Mouse (Mus musculus) limb, embryonic 11.5 days (tissue): Measurements from ENCODE around the gene Zbtb24. TPM values are rescaled to one million over a fixed set of nuclear protein-coding genes. Genes with fewer than 3 reads are reported as not detected.

Source experiments
- ATAC-seq: fragments of 200-750 bp; cut with Nextera tagmentation; 2 replicates; pipeline ENCODE4 v1.8.0; 2017; ENCODE audit warnings: low read depth; ENCODE audit not compliant: insufficient number of reproducible peaks, low FRiP score, low TSS enrichment
- DNase-seq: peaks from one replicate; pipeline ENCODE4 v3.0.0-alpha.2; 2015; ENCODE audit warnings: low spot score
- H3K27ac ChIP-seq: fragments of 300-500 bp; sonication (generic); replicated peaks from 2 replicates; pipeline ENCODE4 v1.5.1; 2014; ENCODE audit warnings: low read depth, mild to moderate bottlenecking, low read length
- H3K27me3 ChIP-seq: fragments of 300-500 bp; sonication (generic); 2 replicates; pipeline ENCODE4 v1.6.1; 2014; ENCODE audit warnings: mild to moderate bottlenecking, low read length, mixed read lengths; ENCODE audit not compliant: control insufficient read depth, insufficient read depth
- H3K36me3 ChIP-seq: fragments of 300-500 bp; sonication (generic); 2 replicates; pipeline ENCODE4 v1.6.1; 2014; ENCODE audit warnings: mild to moderate bottlenecking, low read length, moderate library complexity, mixed read lengths; ENCODE audit not compliant: control insufficient read depth, insufficient read depth
- H3K4me1 ChIP-seq: fragments of 300-500 bp; sonication (generic); 2 replicates; pipeline ENCODE4 v1.6.1; 2014; ENCODE audit warnings: low read length, mixed read lengths; ENCODE audit not compliant: control insufficient read depth, insufficient read depth
- H3K4me2 ChIP-seq: fragments of 300-500 bp; sonication (generic); 2 replicates; pipeline ENCODE4 v1.6.1; 2014; ENCODE audit warnings: low read depth, mild to moderate bottlenecking, moderate library complexity; ENCODE audit not compliant: severe bottlenecking
- H3K4me3 ChIP-seq: fragments of 300-500 bp; sonication (generic); 2 replicates; pipeline ENCODE4 v1.5.1; 2014; ENCODE audit warnings: low read depth, low read length
- H3K9ac ChIP-seq: fragments of 300-500 bp; sonication (generic); 2 replicates; pipeline ENCODE4 v1.6.1; 2014; ENCODE audit warnings: mild to moderate bottlenecking, low read length
- H3K9me3 ChIP-seq: fragments of 300-500 bp; sonication (generic); 2 replicates; pipeline ENCODE4 v1.6.1; 2016; ENCODE audit warnings: low read length; ENCODE audit not compliant: control insufficient read depth
- WGBS: fragments of 180-500 bp; shearing (Covaris S2); extraction: QIAGEN DNeasy Blood & Tissue Kit; methylation state at CpG from one replicate; pipeline ENCODE4 v1.1.7; 2014; 5-methylcytosine and 5-hydroxymethylcytosine counted together
- polyA plus RNA-seq: library from polyadenylated mRNA; unstranded; fragments of >200 nt; fragmentation: Nextera tagmentation; extraction: Ambion mirVana; gene quantifications from 2 replicates; pipeline ENCODE4 v1.2.1, GENCODE M21; 2014

The Zbtb24 gene
- polyA plus RNA-seq, 1 experiment from 2014 or later: 17.3 TPM

- no peaks in the 10 kb centered on the region for H3K27me3 ChIP-seq
- H3K4me1 ChIP-seq: 0 out of 2 replicates have a peak, but pooled peaks cover 3% of the 10 kb centered on the region
- H3K9me3 ChIP-seq: no peaks in the 10 kb centered on the region
- WGBS: 66% methylated on average over 33 of the region's 33 CpGs
- H3K9ac ChIP-seq: no peak overlapping the region
- H3K27ac ChIP-seq: no peak overlapping the region
- H3K36me3 ChIP-seq: peaks cover 4% of the 10 kb centered on the region; the same call in 1 of the 2 replicates
- no peak for DNase-seq
- H3K4me2 ChIP-seq: no peak overlapping the region
- no peak for ATAC-seq
- no peak overlapping the region for H3K4me3 ChIP-seq
Measured at GRCm38 (mm10) chr10:41480938-41481880, 31.0 kb downstream of the Zbtb24 start.

DNA sequence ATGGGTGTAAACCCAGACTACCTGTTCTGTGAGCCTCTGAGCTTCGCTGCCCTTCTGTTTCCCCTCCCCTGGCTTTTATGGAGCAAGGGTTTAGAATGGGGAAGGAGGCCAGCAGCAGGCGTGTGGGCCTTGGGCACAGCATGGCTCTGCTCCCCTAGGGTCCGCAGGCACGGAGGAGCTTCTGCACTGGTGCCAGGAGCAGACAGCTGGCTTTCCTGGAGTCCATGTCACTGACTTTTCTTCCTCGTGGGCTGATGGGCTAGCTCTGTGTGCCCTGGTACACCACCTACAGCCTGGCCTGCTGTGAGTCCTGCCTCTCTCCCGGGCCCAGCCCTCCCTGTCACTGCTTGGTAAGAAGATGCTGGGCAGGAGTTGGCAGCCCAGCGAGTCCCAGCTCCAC is 32.3 kb downstream of the Zbtb24 start:
- Histone ChIP-seq H3K4me3 (no peak overlapping the region), H3K27me3 (no peaks in the 10 kb centered on the region), H3K27ac (no peak overlapping the region), H3K4me1 (0 out of 2 replicates have a peak, but pooled peaks cover 3% of the 10 kb centered on the region), H3K4me2 (no peak overlapping the region), H3K9me3 (no peaks in the 10 kb centered on the region), H3K36me3 (peaks cover 4% of the 10 kb centered on the region; the same call in 1 of the 2 replicates), H3K9ac (no peak overlapping the region; the same call in 1 of the 2 replicates)
- 92% methylated on average over 7 of the region's 7 CpGs for WGBS
- DNase-seq (no peak), ATAC-seq (no peak)

GRCm38 (mm10) chr10:41485778-41486177 is 35.6 kb downstream of the Zbtb24 start:
- Histone ChIP-seq H3K9me3 (no peaks in the 10 kb centered on the region), H3K4me2 (no peak overlapping the region), H3K4me3 (no peak overlapping the region), H3K4me1 (peaks cover 8% of the 10 kb centered on the region), H3K27ac (no peak overlapping the region), H3K9ac (no peak overlapping the region), H3K36me3 (peaks cover 2% of the 10 kb centered on the region; the same call in 1 of the 2 replicates), H3K27me3 (no peaks in the 10 kb centered on the region)
- DNase-seq: no peak
- WGBS: 92% methylated on average over 16 of the region's 16 CpGs
- no peak for ATAC-seq

- Histone ChIP-seq H3K36me3 (peaks cover 2% of the 10 kb centered on the region; the same call in 1 of the 2 replicates), H3K27me3 (no peaks in the 10 kb centered on the region), H3K4me2 (no peak overlapping the region), H3K4me1 (peaks cover 8% of the 10 kb centered on the region), H3K4me3 (no peak overlapping the region), H3K9me3 (no peaks in the 10 kb centered on the region), H3K9ac (no peak overlapping the region), H3K27ac (no peak overlapping the region)
- ATAC-seq: no peak
- 86% methylated on average over 14 of the region's 14 CpGs for WGBS
- DNase-seq: no peak
Measured at GRCm38 (mm10) chr10:41486506-41487170, 36.5 kb downstream of the Zbtb24 start.

- no peaks in the 10 kb centered on the region for H3K9me3 ChIP-seq
- peak overlapping the region; percentile 94 for H3K4me2 ChIP-seq
- H3K9ac ChIP-seq: 0 out of 2 replicates have a peak overlapping the region, but pooled peaks have one; percentile 22
- WGBS: 50% methylated on average over 7 of the region's 7 CpGs
- H3K4me3 ChIP-seq: peak overlapping the region; percentile 47
- H3K36me3 ChIP-seq: peaks cover 2% of the 10 kb centered on the region; the same call in 1 of the 2 replicates
- ATAC-seq (no peak), DNase-seq (no peak)
- H3K4me1 ChIP-seq: peaks cover 8% of the 10 kb centered on the region
- no peaks in the 10 kb centered on the region for H3K27me3 ChIP-seq
- no peak overlapping the region for H3K27ac ChIP-seq
Measured at GRCm38 (mm10) chr10:41488877-41489276, 38.7 kb downstream of the Zbtb24 start.

GRCm38 (mm10) chr10:41489294-41489693 is 39.1 kb downstream of the Zbtb24 start:
- Histone ChIP-seq H3K4me2 (peak overlapping the region; percentile 94), H3K4me3 (peak overlapping the region; percentile 47), H3K9me3 (no peaks in the 10 kb centered on the region), H3K9ac (peak overlapping the region; percentile 77), H3K4me1 (peaks cover 8% of the 10 kb centered on the region), H3K27me3 (no peaks in the 10 kb centered on the region), H3K27ac (no peak overlapping the region), H3K36me3 (peaks cover 2% of the 10 kb centered on the region; the same call in 1 of the 2 replicates)
- ATAC-seq (no peak), DNase-seq (no peak)
- WGBS: 27% methylated on average over 8 of the region's 8 CpGs

DNA sequence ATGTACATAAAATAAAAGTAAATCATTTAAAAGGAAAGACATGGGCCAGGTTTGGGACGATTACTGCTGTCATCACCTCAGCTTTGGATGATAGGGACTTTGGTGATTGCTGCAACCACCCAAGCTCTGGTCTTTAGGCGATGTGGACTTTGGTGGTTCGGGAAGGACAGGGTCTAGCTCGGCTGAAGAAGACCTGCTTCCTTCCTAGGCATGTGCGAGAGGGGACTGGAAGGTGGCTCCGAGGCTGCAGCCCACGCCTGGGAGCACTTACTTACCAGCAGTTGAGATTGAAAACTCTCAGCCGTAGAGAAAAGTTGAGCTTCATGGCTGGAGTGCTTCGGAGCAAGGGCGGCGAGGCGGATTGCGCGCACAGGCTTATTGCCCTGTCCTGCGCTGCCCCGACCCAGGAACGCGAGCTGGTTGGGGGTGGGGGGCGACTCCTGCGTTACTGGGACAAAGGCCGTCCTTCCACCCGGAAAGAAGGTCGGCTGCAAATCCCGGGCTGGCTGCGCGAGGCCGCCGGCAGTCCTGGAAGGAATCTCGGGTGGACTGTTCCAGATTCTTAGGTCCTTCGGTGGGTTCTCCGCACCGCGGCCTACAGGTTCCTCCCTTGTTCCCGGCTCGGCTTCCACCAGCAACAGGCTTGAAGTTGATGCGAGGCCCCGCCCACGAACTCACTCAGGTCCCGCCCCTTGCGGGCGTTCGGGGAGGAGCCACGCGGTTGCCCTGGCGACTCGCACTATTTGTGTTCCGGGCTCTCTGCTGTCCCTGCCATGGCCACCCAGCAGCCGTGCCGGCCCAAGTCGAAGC is 39.7 kb downstream of the Zbtb24 start, which contains the start of the genes Smpd2 and Ppil6:
Smpd2 (minus strand) TSS at position 662 of the 810 bp plus-strand sequence.
Ppil6 (plus strand) TSS at position 732 of the 810 bp plus-strand sequence.
- peak; percentile 96 for ATAC-seq
- under 1% methylated on average over 50 of the region's 50 CpGs for WGBS

More for the DNA sequence above, 39.7 kb downstream of the Zbtb24 start, which contains the start of the genes Smpd2 and Ppil6:
- peak; percentile 98 for DNase-seq
- 0 out of 2 replicates have a peak within 1 kb of the TSS, but pooled peaks have one; percentile 2 for H3K27ac ChIP-seq
- no peaks in the 10 kb centered on the region for H3K9me3 ChIP-seq
- peaks cover 1% of the 10 kb centered on the region; the same call in 1 of the 2 replicates for H3K36me3 ChIP-seq
- H3K4me1 ChIP-seq: peaks cover 8% of the 10 kb centered on the region
- H3K9ac ChIP-seq: peak within 1 kb of the TSS; percentile 77
- H3K4me2 ChIP-seq: peak within 1 kb of the TSS; percentile 94
- H3K27me3 ChIP-seq: no peaks in the 10 kb centered on the region
- H3K4me3 ChIP-seq: peak within 1 kb of the TSS; percentile 47
